Mouse (Mus musculus) liver, postnatal 0 days (tissue): ENCODE data around the gene Lipm. TPM values are rescaled to one million over a fixed set of nuclear protein-coding genes. Genes with fewer than 3 reads are reported as not detected.

Source experiments
- ATAC-seq: fragments of 200-750 bp; cut with Nextera tagmentation; 2 replicates; pipeline ENCODE4 v1.8.0; 2017; ENCODE audit warnings: mild to moderate bottlenecking, moderate library complexity
- DNase-seq: peaks from one replicate; pipeline ENCODE4 v3.0.0-alpha.2; 2016
- H3K27ac ChIP-seq: fragments of 300-500 bp; sonication (generic); 2 replicates; pipeline ENCODE4 v1.5.1; 2014; ENCODE audit warnings: antibody characterized with exemption, moderate library complexity, mild to moderate bottlenecking, low read depth
- H3K27me3 ChIP-seq: fragments of 300-500 bp; sonication (generic); 2 replicates; pipeline ENCODE4 v1.6.1; 2014; ENCODE audit warnings: low read length, control low read depth, mixed read lengths; ENCODE audit not compliant: insufficient read depth
- H3K36me3 ChIP-seq: fragments of 300-500 bp; sonication (generic); replicated peaks from 2 replicates; pipeline ENCODE4 v1.6.1; 2014; ENCODE audit warnings: mild to moderate bottlenecking, control low read depth, low read length, moderate library complexity, mixed read lengths; ENCODE audit not compliant: insufficient read depth
- H3K4me1 ChIP-seq: fragments of 300-500 bp; sonication (generic); 2 replicates; pipeline ENCODE4 v1.6.1; 2014; ENCODE audit warnings: antibody characterized with exemption, mild to moderate bottlenecking, control low read depth; ENCODE audit not compliant: insufficient read depth
- H3K4me2 ChIP-seq: fragments of 300-500 bp; sonication (generic); 2 replicates; pipeline ENCODE4 v1.6.1; 2014; ENCODE audit warnings: low read depth, mild to moderate bottlenecking, low read length, moderate library complexity, mixed read lengths
- H3K4me3 ChIP-seq: fragments of 300-500 bp; sonication (generic); 2 replicates; pipeline ENCODE4 v1.5.1; 2014; ENCODE audit warnings: low read depth, low read length
- H3K9ac ChIP-seq: fragments of 300-500 bp; sonication (generic); replicated peaks from 2 replicates; pipeline ENCODE4 v1.6.1; 2014; ENCODE audit warnings: mild to moderate bottlenecking, moderate library complexity
- H3K9me3 ChIP-seq: fragments of 300-500 bp; sonication (generic); 2 replicates; pipeline ENCODE4 v1.6.1; 2016; ENCODE audit warnings: mild to moderate bottlenecking, control low read depth, low read length, mixed read lengths
- CTCF ChIP-seq: sonication (generic); IDR thresholded peaks from 2 replicates; pipeline ENCODE4 v1.5.1; 2016; ENCODE audit warnings: antibody characterized with exemption, low read depth
- EP300 ChIP-seq: IDR thresholded peaks from 2 replicates; pipeline ENCODE4 v1.6.1; 2016; ENCODE audit warnings: antibody characterized with exemption, low read depth, mild to moderate bottlenecking
- WGBS: fragments of 180-500 bp; shearing (Covaris S2); extraction: QIAGEN DNeasy Blood & Tissue Kit; methylation state at CpG from one replicate; pipeline ENCODE4 v1.1.7; 2014; ENCODE audit not compliant: insufficient replicate concordance; 5-methylcytosine and 5-hydroxymethylcytosine counted together
- polyA plus RNA-seq: library from polyadenylated mRNA; unstranded; fragments of >200 nt; fragmentation: Nextera tagmentation; extraction: Ambion mirVana; gene quantifications from 2 replicates; pipeline ENCODE4 v1.2.1, GENCODE M21; 2015

Gene Lipm
- polyA plus RNA-seq, 1 experiment from 2014 or later = not detected

- Histone ChIP-seq H3K9me3 (no peaks in the 10 kb centered on the region), H3K27me3 (no peaks in the 10 kb centered on the region), H3K36me3 (no peaks in the 10 kb centered on the region), H3K4me1 (no peaks in the 10 kb centered on the region), H3K4me2 (no peak overlapping the region), H3K27ac (no peak overlapping the region), H3K4me3 (no peak overlapping the region), H3K9ac (no peak overlapping the region)
- no peak for DNase-seq
- TF ChIP-seq CTCF (no peak), EP300 (no peak)
- WGBS = 69% methylated on average over 4 of the region's 4 CpGs
- no peak for ATAC-seq
Measured at GRCm38 (mm10) chr19:34119653-34120052, 18.9 kb downstream of the Lipm start.

GRCm38 (mm10) chr19:34120107-34120731, 19.5 kb downstream of the Lipm start:
- no peaks in the 10 kb centered on the region for H3K27me3 ChIP-seq
- no peak for ATAC-seq
- no peak for DNase-seq
- no peak overlapping the region for H3K4me3 ChIP-seq
- 34% methylated on average over 3 of the region's 3 CpGs for WGBS
- no peak overlapping the region for H3K9ac ChIP-seq
- no peaks in the 10 kb centered on the region for H3K36me3 ChIP-seq
- no peak for TF ChIP-seq CTCF
- no peak for TF ChIP-seq EP300
- H3K4me1 ChIP-seq = no peaks in the 10 kb centered on the region
- no peak overlapping the region for H3K4me2 ChIP-seq
- no peak overlapping the region for H3K27ac ChIP-seq
- H3K9me3 ChIP-seq = no peaks in the 10 kb centered on the region

- ATAC-seq = no peak
- H3K4me3 ChIP-seq = no peak overlapping the region
- WGBS = 74% methylated on average over 6 of the region's 6 CpGs
- H3K9ac ChIP-seq = no peak overlapping the region
- TF ChIP-seq CTCF (peak; percentile 26), EP300 (no peak)
- H3K36me3 ChIP-seq = no peaks in the 10 kb centered on the region
- H3K4me2 ChIP-seq = no peak overlapping the region
- no peaks in the 10 kb centered on the region for H3K27me3 ChIP-seq
- DNase-seq = no peak
- H3K4me1 ChIP-seq = no peaks in the 10 kb centered on the region
- H3K9me3 ChIP-seq = no peaks in the 10 kb centered on the region
- no peak overlapping the region for H3K27ac ChIP-seq
Measured at GRCm38 (mm10) chr19:34138720-34139430, 38.1 kb downstream of the Lipm start.

GRCm38 (mm10) chr19:34139431-34140046, 38.8 kb downstream of the Lipm start:
- DNase-seq (no peak), ATAC-seq (no peak)
- no peak overlapping the region for H3K27ac ChIP-seq
- H3K4me3 ChIP-seq = no peak overlapping the region
- H3K9ac ChIP-seq = no peak overlapping the region
- H3K4me2 ChIP-seq = no peak overlapping the region
- H3K36me3 ChIP-seq = no peaks in the 10 kb centered on the region
- H3K27me3 ChIP-seq = no peaks in the 10 kb centered on the region
- TF ChIP-seq EP300 (no peak), CTCF (no peak)
- 64% methylated on average over 3 of the region's 3 CpGs for WGBS
- H3K4me1 ChIP-seq = no peaks in the 10 kb centered on the region
- no peaks in the 10 kb centered on the region for H3K9me3 ChIP-seq

- no peaks in the 10 kb centered on the region for H3K4me1 ChIP-seq
- DNase-seq (no peak), ATAC-seq (no peak)
- no peak overlapping the region for H3K9ac ChIP-seq
- no peaks in the 10 kb centered on the region for H3K27me3 ChIP-seq
- H3K36me3 ChIP-seq = no peaks in the 10 kb centered on the region
- no peak overlapping the region for H3K4me3 ChIP-seq
- no peak overlapping the region for H3K4me2 ChIP-seq
- no peaks in the 10 kb centered on the region for H3K9me3 ChIP-seq
- 37% methylated on average over 4 of the region's 4 CpGs for WGBS
- no peak overlapping the region for H3K27ac ChIP-seq
- TF ChIP-seq EP300 (no peak), CTCF (no peak)
Measured at GRCm38 (mm10) chr19:34148421-34148820, 47.7 kb downstream of the Lipm start.

- H3K9me3 ChIP-seq = no peaks in the 10 kb centered on the region
- H3K4me1 ChIP-seq = no peaks in the 10 kb centered on the region
- H3K9ac ChIP-seq = no peak overlapping the region
- WGBS = 64% methylated on average over 1 of the region's 1 CpGs
- H3K27me3 ChIP-seq = no peaks in the 10 kb centered on the region
- DNase-seq (no peak), ATAC-seq (no peak)
- H3K27ac ChIP-seq = no peak overlapping the region
- H3K4me2 ChIP-seq = no peak overlapping the region
- H3K36me3 ChIP-seq = no peaks in the 10 kb centered on the region
- TF ChIP-seq EP300 = no peak
- peak; percentile 78 for TF ChIP-seq CTCF
- no peak overlapping the region for H3K4me3 ChIP-seq
Measured at GRCm38 (mm10) chr19:34151909-34152308, 51.2 kb downstream of the Lipm start.
